ENCODE assay signal across 14 mouse cellular contexts in genomic region chr2:27078312-27078711, GRCm38 (mm10). TPM values are rescaled to one million over a fixed set of nuclear protein-coding genes. Genes with fewer than 3 reads are reported as not detected.
DNase-seq lines count a peak whose midpoint lies in the region; ATAC-seq and TF ChIP-seq lines count a peak whose summit lies in the region.
"Had no signal": no experiment of that assay in that cellular context is flagged by ENCODE, and none has a peak within 500 bp of the region (broad histone marks: within the 10 kb centered on the region; RNA-seq: fewer than 3 reads in every experiment).

No protein-coding gene starts in this region.

- H3K36me3 ChIP-seq in embryonic facial prominence, embryonic 11.5 days (replicated peaks; ENCODE audit: control insufficient read depth, insufficient read depth, low read depth, low read length) = no peaks in the 10 kb centered on the region
- H3K36me3 ChIP-seq in embryonic facial prominence, embryonic 10.5 days (replicated peaks) = no peaks in the 10 kb centered on the region
- no peaks in the 10 kb centered on the region for H3K36me3 ChIP-seq in lung, postnatal 0 days (ENCODE audit: insufficient read depth, low read length)
- H3K36me3 ChIP-seq in heart, embryonic 10.5 days = 0 out of 2 replicates have a peak, but pooled peaks cover 3% of the 10 kb centered on the region
- no peaks in the 10 kb centered on the region for H3K36me3 ChIP-seq in myocyte (ENCODE audit: control insufficient read depth, insufficient read depth)
- H3K36me3 ChIP-seq: forebrain, embryonic 10.5 days; hindbrain, embryonic 15.5 days; kidney, embryonic 15.5 days; neural tube, embryonic 15.5 days had no signal

- TF ChIP-seq POLR2A in myocyte (IDR thresholded peaks at IDR 0.05; ENCODE audit: insufficient read length, low read depth) = no peak

- no peak for ATAC-seq in embryonic facial prominence, embryonic 11.5 days (replicated peaks; ENCODE audit: insufficient number of reproducible peaks, low FRiP score, low TSS enrichment, low read depth)
- ATAC-seq in lung, postnatal 0 days = no peak
- no peak for ATAC-seq in erythroblast, adult 5-6 weeks (replicated peaks; ENCODE audit: low FRiP score, poor library complexity, severe bottlenecking)

- 0 out of 2 replicates have a peak overlapping the region, but pooled peaks have one; percentile 9 for H3K9ac ChIP-seq in embryonic facial prominence, embryonic 11.5 days (replicated peaks; ENCODE audit: low read length)
- H3K9ac ChIP-seq in lung, postnatal 0 days (replicated peaks; ENCODE audit: low read depth) = no peak overlapping the region
- H3K9ac ChIP-seq: hindbrain, embryonic 15.5 days; kidney, embryonic 15.5 days; neural tube, embryonic 15.5 days had no signal

- peaks cover 10% of the 10 kb centered on the region; the same call in 1 of the 2 replicates for H3K4me1 ChIP-seq in embryonic facial prominence, embryonic 11.5 days (ENCODE audit: control insufficient read depth, insufficient read depth, low read length)
- H3K4me1 ChIP-seq in embryonic facial prominence, embryonic 10.5 days = peaks cover 38% of the 10 kb centered on the region
- peaks cover 24% of the 10 kb centered on the region; the same call in 1 of the 2 replicates for H3K4me1 ChIP-seq in lung, postnatal 0 days (ENCODE audit: insufficient read depth, low read depth, low read length)
- H3K4me1 ChIP-seq in heart, embryonic 10.5 days = peaks cover 58% of the 10 kb centered on the region

- H3K4me3 ChIP-seq in embryonic facial prominence, embryonic 11.5 days (ENCODE audit: low read depth, low read length) = no peak overlapping the region
- no peak overlapping the region for H3K4me3 ChIP-seq in embryonic facial prominence, embryonic 10.5 days
- no peak overlapping the region for H3K4me3 ChIP-seq in lung, postnatal 0 days (ENCODE audit: low read depth, low read length)
- no peak overlapping the region for H3K4me3 ChIP-seq in heart, embryonic 10.5 days
- no peak overlapping the region for H3K4me3 ChIP-seq in myocyte
- H3K4me3 ChIP-seq: hindbrain, embryonic 15.5 days; kidney, embryonic 15.5 days; neural tube, embryonic 15.5 days had no signal

- H3ac ChIP-seq in myocyte (ENCODE audit: control insufficient read depth, insufficient read length) = no peak overlapping the region

- DNase-seq in embryonic facial prominence, embryonic 11.5 days (ENCODE audit: low spot score) = no peak
- DNase-seq in embryonic facial prominence, embryonic 10.5 days (ENCODE audit: low spot score) = no peak
- no peak for DNase-seq in lung, postnatal 0 days (ENCODE audit: low spot score)
- no peak for DNase-seq in lung, postnatal 10 days
- no peak for DNase-seq in heart, embryonic 10.5 days (ENCODE audit: low spot score)
- no peak for DNase-seq in kidney, postnatal 10 days

- no peaks in the 10 kb centered on the region for H3K79me2 ChIP-seq in myocyte (ENCODE audit: control insufficient read depth, insufficient read depth)

- 28% methylated on average over 2 of the region's 2 CpGs for WGBS in embryonic facial prominence, embryonic 11.5 days
- WGBS in embryonic facial prominence, embryonic 10.5 days = 39% methylated on average over 2 of the region's 2 CpGs
- 33% methylated on average over 2 of the region's 2 CpGs for WGBS in lung, postnatal 0 days
- WGBS in heart, embryonic 10.5 days = 21% methylated on average over 2 of the region's 2 CpGs

- H3K27ac ChIP-seq in embryonic facial prominence, embryonic 11.5 days (replicated peaks; ENCODE audit: low read depth, low read length) = no peak overlapping the region
- no peak overlapping the region for H3K27ac ChIP-seq in embryonic facial prominence, embryonic 10.5 days (replicated peaks)
- peak overlapping the region; percentile 79 for H3K27ac ChIP-seq in lung, postnatal 0 days (ENCODE audit: low read length)
- H3K27ac ChIP-seq in heart, embryonic 10.5 days = peak overlapping the region; percentile 80; the same call in 1 of the 2 replicates
- H3K27ac ChIP-seq: hindbrain, embryonic 15.5 days; kidney, embryonic 15.5 days had no signal

- peak; percentile 6; the same call in 1 of the 2 replicates for TF ChIP-seq EP300 in lung, postnatal 0 days (IDR thresholded peaks at IDR 0.05)

- no peak overlapping the region for H3K4me2 ChIP-seq in embryonic facial prominence, embryonic 11.5 days (ENCODE audit: low read depth, low read length)
- peak overlapping the region; percentile 49; the same call in 1 of the 2 replicates for H3K4me2 ChIP-seq in lung, postnatal 0 days (replicated peaks; ENCODE audit: low read depth, low read length)
- peak overlapping the region; percentile 42 for H3K4me2 ChIP-seq in myocyte (ENCODE audit: low read depth)

- no peaks in the 10 kb centered on the region for H3K27me3 ChIP-seq in embryonic facial prominence, embryonic 11.5 days (ENCODE audit: control insufficient read depth, insufficient read depth, low read length)
- peaks cover 34% of the 10 kb centered on the region; the same call in 1 of the 2 replicates for H3K27me3 ChIP-seq in embryonic facial prominence, embryonic 10.5 days (replicated peaks; ENCODE audit: low read depth, poor library complexity, severe bottlenecking)
- H3K27me3 ChIP-seq in lung, postnatal 0 days (replicated peaks; ENCODE audit: insufficient read depth, low read length) = no peaks in the 10 kb centered on the region
- peaks cover 26% of the 10 kb centered on the region; the same call in 1 of the 2 replicates for H3K27me3 ChIP-seq in heart, embryonic 10.5 days (ENCODE audit: insufficient read depth, poor library complexity, severe bottlenecking)
- H3K27me3 ChIP-seq in myocyte (ENCODE audit: control insufficient read depth, insufficient read depth, insufficient read length) = peaks cover 17% of the 10 kb centered on the region
- H3K27me3 ChIP-seq: hindbrain, embryonic 15.5 days; neural tube, embryonic 15.5 days had no signal

- no peak for TF ChIP-seq CTCF in lung, postnatal 0 days (IDR thresholded peaks at IDR 0.05)

- no peaks in the 10 kb centered on the region for H3K9me3 ChIP-seq in embryonic facial prominence, embryonic 11.5 days (replicated peaks; ENCODE audit: control insufficient read depth, low read length)
- no peaks in the 10 kb centered on the region for H3K9me3 ChIP-seq in embryonic facial prominence, embryonic 10.5 days
- no peaks in the 10 kb centered on the region for H3K9me3 ChIP-seq in lung, postnatal 0 days (ENCODE audit: low read length)
- H3K9me3 ChIP-seq in heart, embryonic 10.5 days = no peaks in the 10 kb centered on the region
- H3K9me3 ChIP-seq: forebrain, embryonic 10.5 days; hindbrain, embryonic 15.5 days; kidney, embryonic 15.5 days; megakaryocyte, embryonic 14.5 days; neural tube, embryonic 15.5 days had no signal

TF ChIP-seq in myocyte, 11 proteins besides CTCF, POLR2A, EP300 and RAD21:
- TF ChIP-seq USF1 (IDR thresholded peaks at IDR 0.05; ENCODE audit: low read depth) (no peak), CEBPB (IDR thresholded peaks at IDR 0.05; ENCODE audit: insufficient read depth, poor library complexity, severe bottlenecking) (no peak), MYOG (IDR thresholded peaks at IDR 0.05; ENCODE audit: control insufficient read depth in 1 of 3, insufficient read depth in 1 of 3, insufficient read length in 2 of 3, low read depth in 2 of 3) (no peak), SRF (IDR thresholded peaks at IDR 0.05; ENCODE audit: control insufficient read depth, insufficient read length, low read depth) (no peak), E2F4 (IDR thresholded peaks at IDR 0.05; ENCODE audit: insufficient read depth) (no peak), TCF3 (IDR thresholded peaks at IDR 0.05; ENCODE audit: insufficient read length, low read depth) (no peak), TCF12 (IDR thresholded peaks at IDR 0.05; ENCODE audit: insufficient read depth, poor library complexity, severe bottlenecking) (no peak), REST (IDR thresholded peaks at IDR 0.05; ENCODE audit: insufficient read depth, insufficient read length) (no peak), POLR2AphosphoS2 (IDR thresholded peaks at IDR 0.05; ENCODE audit: insufficient read length, low read depth) (no peak), MYOD1 (IDR thresholded peaks at IDR 0.05; ENCODE audit: control insufficient read depth in 1 of 3, insufficient read length in 2 of 3, low read depth in 2 of 3) (no peak), MAX (IDR thresholded peaks at IDR 0.05; ENCODE audit: low read depth) (no peak)
TF ChIP-seq in myocyte: peak in this region for 0.

RNA-seq across cellular contexts. Expression of gene Adamtsl2, which starts 0.9 kb away (rescaled TPM):
- 2.4 and 2.5 TPM in 2 replicates for polyA plus RNA-seq in embryonic facial prominence, embryonic 11.5 days (2014; fragmentation: Nextera tagmentation; extraction: Ambion mirVana)
- polyA plus RNA-seq in embryonic facial prominence, embryonic 10.5 days (2016; fragmentation: Nextera tagmentation; extraction: Ambion mirVana) = 2.1 and 3.0 TPM in 2 replicates
- 50.6 and 52.3 TPM in 2 replicates for polyA plus RNA-seq in lung, postnatal 0 days (2015; fragmentation: Nextera tagmentation; extraction: Ambion mirVana)
- polyA plus RNA-seq in heart, embryonic 10.5 days (2016; fragmentation: Nextera tagmentation; extraction: Ambion mirVana) = 9.7 and 13.5 TPM in 2 replicates
- polyA plus RNA-seq in myocyte (2012; fragmentation: generic; extraction: Trizol) = 17.6 TPM
- total RNA-seq in erythroblast, adult 5-6 weeks (2015; ENCODE audit: low replicate concordance) = not detected in 2 replicates
- total RNA-seq in erythroblast, adult 5-6 weeks (2017; ENCODE audit: low replicate concordance) = not detected in 2 replicates

RNA-seq across cellular contexts. Expression of gene Mymk, which starts 6.3 kb away (rescaled TPM):
- 2.3 and 4.0 TPM in 2 replicates for polyA plus RNA-seq in embryonic facial prominence, embryonic 11.5 days (2014; fragmentation: Nextera tagmentation; extraction: Ambion mirVana)
- 0.17 TPM in 1 of 2 replicates, not detected in the other for polyA plus RNA-seq in embryonic facial prominence, embryonic 10.5 days (2016; fragmentation: Nextera tagmentation; extraction: Ambion mirVana)
- polyA plus RNA-seq in lung, postnatal 0 days (2015; fragmentation: Nextera tagmentation; extraction: Ambion mirVana) = 0.36 and 0.76 TPM in 2 replicates
- polyA plus RNA-seq in heart, embryonic 10.5 days (2016; fragmentation: Nextera tagmentation; extraction: Ambion mirVana) = 0.09 TPM in 1 of 2 replicates, not detected in the other
- polyA plus RNA-seq in myocyte (2012; fragmentation: generic; extraction: Trizol) = 1,410 TPM
- total RNA-seq in erythroblast, adult 5-6 weeks (2015; ENCODE audit: low replicate concordance) = not detected in 2 replicates
- not detected in 2 replicates for total RNA-seq in erythroblast, adult 5-6 weeks (2017; ENCODE audit: low replicate concordance)
- total RNA-seq: liver, adult 2 months had no signal
- polyA plus RNA-seq: forebrain, embryonic 10.5 days; liver, adult 2 months had no signal

RNA-seq across cellular contexts. Expression of gene Slc2a6, which starts 50.5 kb away (rescaled TPM):
- polyA plus RNA-seq in embryonic facial prominence, embryonic 11.5 days (2014; fragmentation: Nextera tagmentation; extraction: Ambion mirVana) = 0.84 and 1.2 TPM in 2 replicates
- 1.4 and 2.3 TPM in 2 replicates for polyA plus RNA-seq in embryonic facial prominence, embryonic 10.5 days (2016; fragmentation: Nextera tagmentation; extraction: Ambion mirVana)
- 1.1 and 1.3 TPM in 2 replicates for polyA plus RNA-seq in lung, postnatal 0 days (2015; fragmentation: Nextera tagmentation; extraction: Ambion mirVana)
- 0.34 and 0.49 TPM in 2 replicates for polyA plus RNA-seq in heart, embryonic 10.5 days (2016; fragmentation: Nextera tagmentation; extraction: Ambion mirVana)
- polyA plus RNA-seq in myocyte (2012; fragmentation: generic; extraction: Trizol) = 102 TPM
- 1.2 and 2.5 TPM in 2 replicates for total RNA-seq in erythroblast, adult 5-6 weeks (2015; ENCODE audit: low replicate concordance)
- total RNA-seq in erythroblast, adult 5-6 weeks (2017; ENCODE audit: low replicate concordance) = 0.56 and 1.9 TPM in 2 replicates

Comparison
In these comparisons a context has a peak if more than half of its experiments do, and no peak if none do; other contexts are left out.
1. H3K27ac ChIP-seq: peak in lung, postnatal 0 days (single experiment) and heart, embryonic 10.5 days (single experiment); none in embryonic facial prominence, embryonic 11.5 days (single experiment) and embryonic facial prominence, embryonic 10.5 days (single experiment).
2. RNA of gene Mymk, which starts 6.3 kb away (polyA plus RNA-seq): 1,410 TPM in myocyte (single experiment); 2.3 to 4.0 TPM in embryonic facial prominence, embryonic 11.5 days, 0.36 to 0.76 TPM in lung, postnatal 0 days, 0.17 TPM in embryonic facial prominence, embryonic 10.5 days and 0.09 TPM in heart, embryonic 10.5 days; every median in the first group is over 100 times any median in the second.
3. RNA of gene Slc2a6, which starts 50.5 kb away (polyA plus RNA-seq): 102 TPM in myocyte (single experiment); 1.4 to 2.3 TPM in embryonic facial prominence, embryonic 10.5 days, 1.1 to 1.3 TPM in lung, postnatal 0 days, 0.84 to 1.2 TPM in embryonic facial prominence, embryonic 11.5 days and 0.34 to 0.49 TPM in heart, embryonic 10.5 days; every median in the first group is over 10 times any median in the second.